Mouse (Mus musculus): ENCODE results near the gene Ecd.
"Not testable (repeated sequence)": the region's sequence is repeated elsewhere in the genome, so short reads cannot be mapped to it uniquely, and the experiment has no call there.

Gene Ecd

GRCm38 (mm10) chr14:20324196-20324595, 23.7 kb downstream of the Ecd start:
- no peak for DNase-seq

GRCm38 (mm10) chr14:20319420-20319819, 28.5 kb downstream of the Ecd start:
- no peak for DNase-seq

- no peak for DNase-seq
Measured at GRCm38 (mm10) chr14:20315137-20315536, 32.8 kb downstream of the Ecd start.

GRCm38 (mm10) chr14:20305085-20305484, 42.8 kb downstream of the Ecd start:
- not testable (repeated sequence) for DNase-seq

GRCm38 (mm10) chr14:20298131-20298530, 49.8 kb downstream of the Ecd start:
- DNase-seq, result no peak

GRCm38 (mm10) chr14:20297616-20298015, 50.3 kb downstream of the Ecd start:
- no peak for DNase-seq

- no peak for DNase-seq
Measured at GRCm38 (mm10) chr14:20294947-20295346, 53.0 kb downstream of the Ecd start.

GRCm38 (mm10) chr14:20294117-20294892, 53.6 kb downstream of the Ecd start, which contains the start of gene Nudt13:
Gene Nudt13 (plus strand): TSS chr14:20294697.
- peak; percentile 92 for DNase-seq

GRCm38 (mm10) chr14:20291391-20291790, 56.5 kb downstream of the Ecd start:
- no peak for DNase-seq

All from kidney, adult 11 months (tissue).